Mouse (Mus musculus): ENCODE results near the gene Tmem161a. TPM values are rescaled to one million over a fixed set of nuclear protein-coding genes. Genes with fewer than 3 reads are reported as not detected.
A peak's percentile ranks its signal among the peaks of the same experiment; 100 is the strongest.

Tmem161a gene
- polyA plus RNA-seq, 1 experiment, result 28.1 TPM

- TF ChIP-seq POLR2A (IDR thresholded peaks at IDR 0.05; ENCODE audit: borderline replicate concordance, low read depth, low read length) (no peak), CTCF (IDR thresholded peaks at IDR 0.05; ENCODE audit: low read depth, low read length) (no peak)
- Histone ChIP-seq H3K27ac (ENCODE audit: insufficient read depth, low read depth, low read length) (no peak overlapping the region), H3K4me3 (ENCODE audit: insufficient read depth, low read length) (no peak overlapping the region), H3K4me1 (ENCODE audit: control insufficient read depth, insufficient read depth, low read length) (peaks cover 20% of the 10 kb centered on the region)
Measured at GRCm38 (mm10) chr8:70136591-70136990, 35.6 kb upstream of the Tmem161a start.

- H3K27ac ChIP-seq (ENCODE audit: insufficient read depth, low read depth, low read length), result no peak overlapping the region
- TF ChIP-seq POLR2A (IDR thresholded peaks at IDR 0.05; ENCODE audit: borderline replicate concordance, low read depth, low read length) (no peak), CTCF (IDR thresholded peaks at IDR 0.05; ENCODE audit: low read depth, low read length) (no peak)
- peaks cover 13% of the 10 kb centered on the region for H3K4me1 ChIP-seq (ENCODE audit: control insufficient read depth, insufficient read depth, low read length)
- H3K4me3 ChIP-seq (ENCODE audit: insufficient read depth, low read length), result no peak overlapping the region
Measured at GRCm38 (mm10) chr8:70137890-70138289, 34.3 kb upstream of the Tmem161a start.

GRCm38 (mm10) chr8:70139026-70139857, 32.9 kb upstream of the Tmem161a start, which contains the start of the genes Rfxank, Borcs8 and Mef2b:
TSS of gene Rfxank (minus strand) at chr8:70139154.
TSS of gene Borcs8 (plus strand) at chr8:70139499.
TSS of gene Mef2b (plus strand) at chr8:70139711.
- Histone ChIP-seq H3K4me3 (ENCODE audit: insufficient read depth, low read length) (peak within 1 kb of the TSS; percentile 75), H3K4me1 (ENCODE audit: control insufficient read depth, insufficient read depth, low read length) (peaks cover 13% of the 10 kb centered on the region), H3K27ac (ENCODE audit: insufficient read depth, low read depth, low read length) (peak within 1 kb of the TSS; percentile 65)
- TF ChIP-seq POLR2A (IDR thresholded peaks at IDR 0.05; ENCODE audit: borderline replicate concordance, low read depth, low read length), result no peak
- TF ChIP-seq CTCF (IDR thresholded peaks at IDR 0.05; ENCODE audit: low read depth, low read length), result no peak

- TF ChIP-seq CTCF (IDR thresholded peaks at IDR 0.05; ENCODE audit: low read depth, low read length) (no peak), POLR2A (IDR thresholded peaks at IDR 0.05; ENCODE audit: borderline replicate concordance, low read depth, low read length) (no peak)
- Histone ChIP-seq H3K27ac (ENCODE audit: insufficient read depth, low read depth, low read length) (peak overlapping the region; percentile 57), H3K4me1 (ENCODE audit: control insufficient read depth, insufficient read depth, low read length) (peaks cover 13% of the 10 kb centered on the region), H3K4me3 (ENCODE audit: insufficient read depth, low read length) (peak overlapping the region; percentile 75)
Measured at GRCm38 (mm10) chr8:70139981-70140380, 32.2 kb upstream of the Tmem161a start.

GRCm38 (mm10) chr8:70147678-70148607, 24.2 kb upstream of the Tmem161a start:
- Histone ChIP-seq H3K27ac (ENCODE audit: insufficient read depth, low read depth, low read length) (no peak overlapping the region), H3K4me1 (ENCODE audit: control insufficient read depth, insufficient read depth, low read length) (peaks cover 5% of the 10 kb centered on the region)
- no peak for TF ChIP-seq POLR2A (IDR thresholded peaks at IDR 0.05; ENCODE audit: borderline replicate concordance, low read depth, low read length)
- no peak for TF ChIP-seq CTCF (IDR thresholded peaks at IDR 0.05; ENCODE audit: low read depth, low read length)

GRCm38 (mm10) chr8:70150158-70150557, 22.0 kb upstream of the Tmem161a start:
- no peak overlapping the region for H3K4me3 ChIP-seq (ENCODE audit: insufficient read depth, low read length)
- H3K4me1 ChIP-seq (ENCODE audit: control insufficient read depth, insufficient read depth, low read length), result peaks cover 6% of the 10 kb centered on the region
- no peak overlapping the region for H3K27ac ChIP-seq (ENCODE audit: insufficient read depth, low read depth, low read length)
- TF ChIP-seq CTCF (IDR thresholded peaks at IDR 0.05; ENCODE audit: low read depth, low read length) (no peak), POLR2A (IDR thresholded peaks at IDR 0.05; ENCODE audit: borderline replicate concordance, low read depth, low read length) (no peak)

More at GRCm38 (mm10) chr8:70147678-70148607, 24.2 kb upstream of the Tmem161a start:
- no peak overlapping the region for H3K4me3 ChIP-seq (ENCODE audit: insufficient read depth, low read length)

- Histone ChIP-seq H3K4me1 (ENCODE audit: control insufficient read depth, insufficient read depth, low read length) (peaks cover 7% of the 10 kb centered on the region), H3K4me3 (ENCODE audit: insufficient read depth, low read length) (0 out of 2 replicates have a peak overlapping the region, but pooled peaks have one; percentile 10), H3K27ac (ENCODE audit: insufficient read depth, low read depth, low read length) (no peak overlapping the region)
- TF ChIP-seq CTCF (IDR thresholded peaks at IDR 0.05; ENCODE audit: low read depth, low read length) (no peak), POLR2A (IDR thresholded peaks at IDR 0.05; ENCODE audit: borderline replicate concordance, low read depth, low read length) (no peak)
Measured at GRCm38 (mm10) chr8:70152537-70153257, 19.5 kb upstream of the Tmem161a start.

- Histone ChIP-seq H3K4me3 (ENCODE audit: insufficient read depth, low read length) (no peak overlapping the region), H3K4me1 (ENCODE audit: control insufficient read depth, insufficient read depth, low read length) (peaks cover 15% of the 10 kb centered on the region), H3K27ac (ENCODE audit: insufficient read depth, low read depth, low read length) (no peak overlapping the region)
- TF ChIP-seq POLR2A (IDR thresholded peaks at IDR 0.05; ENCODE audit: borderline replicate concordance, low read depth, low read length) (no peak), CTCF (IDR thresholded peaks at IDR 0.05; ENCODE audit: low read depth, low read length) (no peak)
Measured at GRCm38 (mm10) chr8:70157240-70157800, 14.8 kb upstream of the Tmem161a start.
